8 mouse cellular contexts compared by ENCODE assay signal in genomic region chr5:137315084-137315903, GRCm38 (mm10). TPM values are rescaled to one million over a fixed set of nuclear protein-coding genes. Genes with fewer than 3 reads are reported as not detected.
A peak's percentile ranks its signal among the peaks of the same experiment; 100 is the strongest.
DNase-seq lines count a peak whose midpoint lies in the region; ATAC-seq and TF ChIP-seq lines count a peak whose summit lies in the region.

No protein-coding gene starts in this region.

- peak overlapping the region; percentile 62 for H3K4me2 ChIP-seq in forebrain, embryonic 15.5 days (replicated peaks)

- ATAC-seq in forebrain, embryonic 15.5 days (replicated peaks) = no peak; the same call in 1 of the 2 replicates
- peak; percentile 57 for ATAC-seq in megakaryocyte, adult 5-6 weeks (ENCODE audit: poor library complexity, severe bottlenecking)

- peaks cover 27% of the 10 kb centered on the region for H3K4me1 ChIP-seq in forebrain, embryonic 15.5 days

- H3K36me3 ChIP-seq in forebrain, embryonic 15.5 days = peaks cover 10% of the 10 kb centered on the region

- no peaks in the 10 kb centered on the region for H3K9me3 ChIP-seq in forebrain, embryonic 15.5 days

- no peak overlapping the region for H3K4me3 ChIP-seq in layer of hippocampus, adult 2 months
- no peak overlapping the region for H3K4me3 ChIP-seq in forebrain, embryonic 15.5 days

- H3K9ac ChIP-seq in forebrain, embryonic 15.5 days (replicated peaks) = peak overlapping the region; percentile 53; the same call in 1 of the 2 replicates

- 35% methylated on average over 30 of the region's 30 CpGs for WGBS in forebrain, embryonic 15.5 days

- no peak overlapping the region for H3K27ac ChIP-seq in layer of hippocampus, adult 2 months
- H3K27ac ChIP-seq in forebrain, embryonic 15.5 days (replicated peaks) = 0 out of 2 replicates have a peak overlapping the region, but pooled peaks have one; percentile 69

- peak; percentile 70 for TF ChIP-seq CTCF in layer of hippocampus, adult 2 months (conservative IDR thresholded peaks at IDR 0.05)

- no peak for DNase-seq in layer of hippocampus, adult 2 months (ENCODE audit: low spot score in 2 of 2)
- DNase-seq in layer of hippocampus, adult 8-10 months (ENCODE audit: low spot score in 2 of 2) = no peak
- peak; percentile 75 for DNase-seq in ZHBTc4 (ENCODE audit: low read depth, low spot score)
- DNase-seq in kidney, postnatal 10 days = peak; percentile 68
- DNase-seq in Muller cell, postnatal 12 days (ENCODE audit: inconsistent ontology term) = no peak
- DNase-seq in frontal cortex, postnatal 36 days (ENCODE audit: low spot score in 2 of 2) = no peak

- H3K27me3 ChIP-seq in forebrain, embryonic 15.5 days = no peaks in the 10 kb centered on the region

RNA-seq across cellular contexts. Expression of gene Trip6, which starts 1.1 kb away (rescaled TPM):
- 1 to 10 TPM; 4.8 to 7.3 TPM for total RNA-seq in layer of hippocampus, adult 2 months (2021)
- total RNA-seq in layer of hippocampus, adult 8-10 months (2022) = 1 to 10 TPM; 6.1 to 8.0 (median 6.7) TPM
- 19.1 and 21.1 TPM in 2 replicates for polyA plus RNA-seq in forebrain, embryonic 15.5 days (2015; fragmentation: Nextera tagmentation; extraction: Ambion mirVana)
- total RNA-seq in megakaryocyte, adult 5-6 weeks (2015) = 4.1 and 4.2 TPM in 2 replicates
- 2.1 and 2.9 TPM in 2 replicates for total RNA-seq in megakaryocyte, adult 5-6 weeks (2017)

RNA-seq across cellular contexts. Expression of gene Srrt, which starts 7.8 kb away (rescaled TPM):
- 100 to 1,000 TPM; 223 to 232 TPM for total RNA-seq in layer of hippocampus, adult 2 months (2021)
- 100 to 1,000 TPM; 220 to 278 (median 242) TPM for total RNA-seq in layer of hippocampus, adult 8-10 months (2022)
- 118 and 129 TPM in 2 replicates for polyA plus RNA-seq in forebrain, embryonic 15.5 days (2015; fragmentation: Nextera tagmentation; extraction: Ambion mirVana)
- 71.9 and 97.1 TPM in 2 replicates for total RNA-seq in megakaryocyte, adult 5-6 weeks (2015)
- total RNA-seq in megakaryocyte, adult 5-6 weeks (2017) = 158 and 222 TPM in 2 replicates

RNA-seq across cellular contexts. Expression of gene Slc12a9, which starts 18.1 kb away (rescaled TPM):
- 10 to 100 TPM; 27.9 to 28.4 TPM for total RNA-seq in layer of hippocampus, adult 2 months (2021)
- total RNA-seq in layer of hippocampus, adult 8-10 months (2022) = 10 to 100 TPM; 25.6 to 37.8 (median 32.0) TPM
- polyA plus RNA-seq in forebrain, embryonic 15.5 days (2015; fragmentation: Nextera tagmentation; extraction: Ambion mirVana) = 20.1 and 23.1 TPM in 2 replicates
- total RNA-seq in megakaryocyte, adult 5-6 weeks (2015) = 12.8 and 13.4 TPM in 2 replicates
- total RNA-seq in megakaryocyte, adult 5-6 weeks (2017) = 20.9 and 21.6 TPM in 2 replicates

RNA-seq across cellular contexts. Expression of gene Ufsp1, which starts 20.9 kb away (rescaled TPM):
- 10 to 100 TPM; 12.4 to 13.8 TPM for total RNA-seq in layer of hippocampus, adult 2 months (2021)
- total RNA-seq in layer of hippocampus, adult 8-10 months (2022) = 10 to 100 TPM in 3 of 4 experiments, 1 to 10 TPM in 1; 7.4 to 14.7 (median 12.7) TPM
- 8.4 and 9.4 TPM in 2 replicates for polyA plus RNA-seq in forebrain, embryonic 15.5 days (2015; fragmentation: Nextera tagmentation; extraction: Ambion mirVana)
- total RNA-seq in megakaryocyte, adult 5-6 weeks (2015) = 0.18 and 1.4 TPM in 2 replicates
- total RNA-seq in megakaryocyte, adult 5-6 weeks (2017) = 0.24 and 0.59 TPM in 2 replicates

RNA-seq across cellular contexts. Expression of gene Ache, which starts 28.0 kb away (rescaled TPM):
- 10 to 100 TPM; 58.5 to 62.3 TPM for total RNA-seq in layer of hippocampus, adult 2 months (2021)
- 10 to 100 TPM; 61.0 to 73.5 (median 63.6) TPM for total RNA-seq in layer of hippocampus, adult 8-10 months (2022)
- polyA plus RNA-seq in forebrain, embryonic 15.5 days (2015; fragmentation: Nextera tagmentation; extraction: Ambion mirVana) = 7.7 and 11.2 TPM in 2 replicates
- 0.09 and 0.50 TPM in 2 replicates for total RNA-seq in megakaryocyte, adult 5-6 weeks (2015)
- 0.07 and 0.08 TPM in 2 replicates for total RNA-seq in megakaryocyte, adult 5-6 weeks (2017)

Comparison
In these comparisons a context has a peak if more than half of its experiments do, and no peak if none do; other contexts are left out.
1. DNase-seq: peak in ZHBTc4 (single experiment) and kidney, postnatal 10 days (single experiment); none in layer of hippocampus, adult 2 months (0 of 2), layer of hippocampus, adult 8-10 months (0 of 2), Muller cell, postnatal 12 days (single experiment) and frontal cortex, postnatal 36 days (0 of 2).